Mouse (Mus musculus) C2C12 (cell line): Measurements from ENCODE around the gene Dag1.

Experiments used
- CEBPB ChIP-seq: IDR thresholded peaks from one replicate; pipeline ENCODE4 v1.6.1; 2011; ENCODE audit warnings: low read depth, mild to moderate bottlenecking, control low read depth, moderate library complexity
- CTCF ChIP-seq: IDR thresholded peaks from one replicate; pipeline ENCODE4 v1.5.1; 2011; ENCODE audit not compliant: control insufficient read depth, insufficient read depth, insufficient read length
- FOSL1 ChIP-seq: IDR thresholded peaks from one replicate; pipeline ENCODE4 v1.8.0; 2011; ENCODE audit warnings: mild to moderate bottlenecking, low read length; ENCODE audit not compliant: poor library complexity, insufficient read depth, severe bottlenecking
- MAX ChIP-seq: IDR thresholded peaks from one replicate; pipeline ENCODE4 v1.6.1; 2011; ENCODE audit warnings: mild to moderate bottlenecking, control low read depth
- MYOD1 ChIP-seq: IDR thresholded peaks from one replicate; pipeline ENCODE4 v1.6.1; 2011; ENCODE audit warnings: low read depth; ENCODE audit not compliant: control insufficient read depth, insufficient read length
- MYOG ChIP-seq: IDR thresholded peaks from one replicate; pipeline ENCODE4 v1.6.1; 2011; ENCODE audit not compliant: control insufficient read depth, insufficient read length; ENCODE audit errors: extremely low read depth
- USF1 ChIP-seq: IDR thresholded peaks from one replicate; pipeline ENCODE4 v1.6.1; 2011; ENCODE audit warnings: low read depth, mild to moderate bottlenecking, control low read depth, moderate library complexity

GRCm38 (mm10) chr9:108274476-108275330 lies 10.9 kb upstream of the Dag1 start:
- no peak for TF ChIP-seq CTCF
- TF ChIP-seq CEBPB = no peak
- TF ChIP-seq USF1 = no peak
- no peak for TF ChIP-seq MAX
- no peak for TF ChIP-seq FOSL1
- peak; percentile 45 for TF ChIP-seq MYOG
- TF ChIP-seq MYOD1 = peak; percentile 79
